Mouse (Mus musculus) heart, adult 2 months (tissue): ENCODE data around the gene Eya2.

ENCODE experiments used
- CTCF ChIP-seq: fragments of 200-600 bp; IDR thresholded peaks from 2 replicates; pipeline ENCODE4 v1.8.1; 2022; ENCODE audit warnings: antibody characterized with exemption, mild to moderate bottlenecking, moderate library complexity
- EP300 ChIP-seq: fragments of 200-500 bp; IDR thresholded peaks from 2 replicates; pipeline ENCODE4 v1.6.1; 2011; ENCODE audit warnings: low read depth, low read length, control low read depth; ENCODE audit not compliant: insufficient read depth

DNA sequence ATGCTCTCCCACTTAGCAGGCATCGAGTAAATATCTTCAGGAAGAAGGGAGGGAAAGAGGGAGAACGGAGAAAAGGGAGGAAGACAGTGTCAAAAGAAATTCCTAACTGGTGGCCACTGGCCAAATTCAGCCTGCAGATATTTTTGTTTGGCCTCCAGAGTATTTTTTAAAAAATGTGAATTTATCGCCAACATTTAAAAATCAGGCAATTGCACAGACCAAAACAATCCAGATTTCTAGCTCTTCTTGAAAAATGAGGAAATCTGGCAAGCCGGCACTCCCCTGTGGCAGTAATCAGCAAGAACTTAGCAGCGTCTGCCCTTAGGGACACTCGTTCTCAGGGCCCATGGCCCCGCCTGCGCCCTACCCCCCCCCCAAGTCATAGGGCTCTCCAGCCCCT, 138.9 kb downstream of the Eya2 start:
- TF ChIP-seq EP300 (no peak), CTCF (no peak)
